Mouse (Mus musculus) E14TG2a.4 (cell line): ENCODE results near the gene Zan.

Source experiments
- CTCF ChIP-seq: conservative IDR thresholded peaks from 2 replicates; pipeline ENCODE4 v1.5.1; 2014; ENCODE audit warnings: low read length
- NANOG ChIP-seq: IDR thresholded peaks from 2 replicates; pipeline ENCODE4 v1.6.1; 2014; ENCODE audit warnings: borderline replicate concordance, low read length, mixed read lengths
- POU5F1 ChIP-seq: IDR thresholded peaks from 2 replicates; pipeline ENCODE4 v1.6.1; 2014; ENCODE audit warnings: low read length, borderline replicate concordance

- TF ChIP-seq CTCF (no peak), NANOG (no peak), POU5F1 (no peak)
These were observed 17.0 kb upstream of the Zan start for GRCm38 (mm10) chr5:137493831-137494230.
